Mouse (Mus musculus) embryonic facial prominence, embryonic 12.5 days (tissue): ENCODE results near the gene Dok4. TPM values are rescaled to one million over a fixed set of nuclear protein-coding genes. Genes with fewer than 3 reads are reported as not detected.

Experiments
- ATAC-seq: fragments of 200-750 bp; cut with Nextera tagmentation; 2 replicates; pipeline ENCODE4 v1.8.0; 2017; ENCODE audit not compliant: insufficient number of reproducible peaks, insufficient read depth, low FRiP score, low TSS enrichment
- H3K27ac ChIP-seq: fragments of 300-500 bp; sonication (generic); 2 replicates; pipeline ENCODE4 v1.5.1; 2016; ENCODE audit warnings: mild to moderate bottlenecking
- H3K27me3 ChIP-seq: fragments of 300-500 bp; sonication (generic); 2 replicates; pipeline ENCODE4 v1.6.1; 2016; ENCODE audit warnings: mild to moderate bottlenecking, moderate library complexity
- H3K36me3 ChIP-seq: fragments of 300-500 bp; sonication (generic); 2 replicates; pipeline ENCODE4 v1.6.1; 2016; ENCODE audit warnings: mild to moderate bottlenecking
- H3K4me1 ChIP-seq: fragments of 300-500 bp; sonication (generic); 2 replicates; pipeline ENCODE4 v1.6.1; 2016
- H3K4me2 ChIP-seq: fragments of 300-500 bp; sonication (generic); replicated peaks from 2 replicates; pipeline ENCODE4 v1.6.1; 2016; ENCODE audit warnings: mild to moderate bottlenecking, moderate library complexity
- H3K4me3 ChIP-seq: fragments of 300-500 bp; sonication (generic); 2 replicates; pipeline ENCODE4 v1.5.1; 2016; ENCODE audit warnings: mild to moderate bottlenecking
- H3K9ac ChIP-seq: fragments of 300-500 bp; sonication (generic); 2 replicates; pipeline ENCODE4 v1.6.1; 2016; ENCODE audit warnings: mild to moderate bottlenecking, moderate library complexity
- H3K9me3 ChIP-seq: fragments of 300-500 bp; sonication (generic); 2 replicates; pipeline ENCODE4 v1.6.1; 2016; ENCODE audit warnings: mild to moderate bottlenecking, moderate library complexity
- WGBS: fragments of 180-500 bp; shearing (Covaris S2); methylation state at CpG from one replicate; pipeline ENCODE4 v1.1.7; 2016; 5-methylcytosine and 5-hydroxymethylcytosine counted together
- polyA plus RNA-seq: library from polyadenylated mRNA; unstranded; fragments of >200 nt; fragmentation: Nextera tagmentation; extraction: Ambion mirVana; gene quantifications from 2 replicates; pipeline ENCODE4 v1.2.1, GENCODE M21; 2016

Gene Dok4
- polyA plus RNA-seq, 1 experiment from 2014 or later, result 25.1 TPM

- Histone ChIP-seq H3K27ac (no peak overlapping the region), H3K27me3 (no peaks in the 10 kb centered on the region), H3K4me2 (no peak overlapping the region), H3K9me3 (no peaks in the 10 kb centered on the region), H3K4me1 (no peaks in the 10 kb centered on the region), H3K36me3 (peaks cover 20% of the 10 kb centered on the region), H3K4me3 (no peak overlapping the region), H3K9ac (no peak overlapping the region)
- ATAC-seq, result no peak
- WGBS, result 91% methylated on average over 11 of the region's 11 CpGs
These were observed 58.2 kb downstream of the Dok4 start for GRCm38 (mm10) chr8:94817933-94818332.

GRCm38 (mm10) chr8:94814556-94814955 is 61.6 kb downstream of the Dok4 start:
- Histone ChIP-seq H3K36me3 (no peaks in the 10 kb centered on the region), H3K9ac (no peak overlapping the region), H3K27me3 (no peaks in the 10 kb centered on the region), H3K9me3 (no peaks in the 10 kb centered on the region), H3K4me2 (no peak overlapping the region), H3K4me3 (no peak overlapping the region), H3K4me1 (no peaks in the 10 kb centered on the region; the same call in 1 of the 2 replicates), H3K27ac (no peak overlapping the region)
- 6% methylated on average over 1 of the region's 1 CpGs for WGBS
- ATAC-seq, result no peak

Other genes with a start within 250 kb of the Dok4 start
- 162 and 168 TPM in 2 replicates for gene Arl2bp, start 209.7 kb downstream of the Dok4 start, polyA plus RNA-seq
- 2.3 TPM in 2 replicates for gene Pllp, start 180.1 kb downstream of the Dok4 start, polyA plus RNA-seq
- not detected in 2 replicates for gene Ccl22, start 130.7 kb downstream of the Dok4 start, polyA plus RNA-seq
- 4.6 and 5.3 TPM in 2 replicates for gene Cx3cl1, start 104.3 kb downstream of the Dok4 start, polyA plus RNA-seq
- not detected in 2 replicates for gene Ccl17, start 65.9 kb downstream of the Dok4 start, polyA plus RNA-seq
- gene Coq9, start 38.0 kb downstream of the Dok4 start, polyA plus RNA-seq, result 61.8 and 66.3 TPM in 2 replicates
- gene Ciapin1, start 38.0 kb downstream of the Dok4 start, polyA plus RNA-seq, result 141 and 144 TPM in 2 replicates
- 145 and 154 TPM in 2 replicates for gene Polr2c, start 18.9 kb downstream of the Dok4 start, polyA plus RNA-seq
- 51.5 and 51.9 TPM in 2 replicates for gene Ccdc102a, start 41.8 kb upstream of the Dok4 start, polyA plus RNA-seq
- gene Adgrg5, start 47.4 kb upstream of the Dok4 start, polyA plus RNA-seq, result 0.05 TPM in 1 of 2 replicates, not detected in the other
- 22.3 and 28.2 TPM in 2 replicates for gene Adgrg1, start 98.4 kb upstream of the Dok4 start, polyA plus RNA-seq
- 2.9 and 3.9 TPM in 2 replicates for gene Adgrg3, start 141.4 kb upstream of the Dok4 start, polyA plus RNA-seq
- 0.17 TPM in 1 of 2 replicates, not detected in the other for gene Drc7, start 178.8 kb upstream of the Dok4 start, polyA plus RNA-seq
- 28.9 and 30.9 TPM in 2 replicates for gene Katnb1, start 204.9 kb upstream of the Dok4 start, polyA plus RNA-seq